Mouse (Mus musculus): ENCODE measurements around the gene Gm20388.
"Not testable (repeated sequence)": the region's sequence is repeated elsewhere in the genome, so short reads cannot be mapped to it uniquely, and the experiment has no call there.

Gene Gm20388

GRCm38 (mm10) chr8:120324555-120324954 lies 413.9 kb downstream of the Gm20388 start:
- DNase-seq: peak; percentile 33 to 53

GRCm38 (mm10) chr8:120325172-120325767 lies 414.6 kb downstream of the Gm20388 start:
- no peak for DNase-seq

GRCm38 (mm10) chr8:120327131-120327554 lies 416.5 kb downstream of the Gm20388 start:
- DNase-seq: peak; percentile 38 to 65

GRCm38 (mm10) chr8:120328361-120329022 lies 417.9 kb downstream of the Gm20388 start:
- no peak for DNase-seq

- no peak for DNase-seq
Measured at GRCm38 (mm10) chr8:120329030-120329748, 418.5 kb downstream of the Gm20388 start.

- no peak for DNase-seq
Measured at GRCm38 (mm10) chr8:120331027-120331426, 420.4 kb downstream of the Gm20388 start.

- DNase-seq: no peak
Measured at GRCm38 (mm10) chr8:120332379-120333229, 422.0 kb downstream of the Gm20388 start.

- no peak for DNase-seq
Measured at GRCm38 (mm10) chr8:120333681-120334080, 423.0 kb downstream of the Gm20388 start.

GRCm38 (mm10) chr8:120334261-120334660 lies 423.6 kb downstream of the Gm20388 start:
- DNase-seq: not testable (repeated sequence)

- no peak for DNase-seq
Measured at GRCm38 (mm10) chr8:120334878-120335261, 424.2 kb downstream of the Gm20388 start.

GRCm38 (mm10) chr8:120335262-120336086 lies 424.8 kb downstream of the Gm20388 start:
- DNase-seq: no peak

GRCm38 (mm10) chr8:120336087-120336380 lies 425.4 kb downstream of the Gm20388 start:
- no peak for DNase-seq

- DNase-seq: no peak
Measured at GRCm38 (mm10) chr8:120336909-120337555, 426.4 kb downstream of the Gm20388 start.

- DNase-seq: no peak
Measured at GRCm38 (mm10) chr8:120337627-120338026, 427.0 kb downstream of the Gm20388 start.

- DNase-seq: no peak
Measured at GRCm38 (mm10) chr8:120338678-120339077, 428.0 kb downstream of the Gm20388 start.

GRCm38 (mm10) chr8:120339743-120340142 lies 429.1 kb downstream of the Gm20388 start:
- peak; percentile 78 to 81 for DNase-seq

- no peak for DNase-seq
Measured at GRCm38 (mm10) chr8:120341124-120341523, 430.5 kb downstream of the Gm20388 start.

- no peak for DNase-seq
Measured at GRCm38 (mm10) chr8:120342847-120343548, 432.4 kb downstream of the Gm20388 start.

GRCm38 (mm10) chr8:120343582-120343981 lies 432.9 kb downstream of the Gm20388 start:
- no peak for DNase-seq

GRCm38 (mm10) chr8:120344166-120344565 lies 433.5 kb downstream of the Gm20388 start:
- DNase-seq: no peak

GRCm38 (mm10) chr8:120344583-120344982 lies 433.9 kb downstream of the Gm20388 start:
- DNase-seq: no peak

All from kidney, adult 8-10 months (tissue).